Mouse (Mus musculus) liver, embryonic 14.5 days (tissue): ENCODE data around the gene Lancl1.

Experiments
- CTCF ChIP-seq: IDR thresholded peaks from 2 replicates; pipeline ENCODE4 v1.5.1; 2016; ENCODE audit warnings: antibody characterized with exemption, low read depth, control low read depth
- EP300 ChIP-seq: IDR thresholded peaks from 2 replicates; pipeline ENCODE4 v1.6.1; 2016; ENCODE audit warnings: antibody characterized with exemption, low read depth

DNA sequence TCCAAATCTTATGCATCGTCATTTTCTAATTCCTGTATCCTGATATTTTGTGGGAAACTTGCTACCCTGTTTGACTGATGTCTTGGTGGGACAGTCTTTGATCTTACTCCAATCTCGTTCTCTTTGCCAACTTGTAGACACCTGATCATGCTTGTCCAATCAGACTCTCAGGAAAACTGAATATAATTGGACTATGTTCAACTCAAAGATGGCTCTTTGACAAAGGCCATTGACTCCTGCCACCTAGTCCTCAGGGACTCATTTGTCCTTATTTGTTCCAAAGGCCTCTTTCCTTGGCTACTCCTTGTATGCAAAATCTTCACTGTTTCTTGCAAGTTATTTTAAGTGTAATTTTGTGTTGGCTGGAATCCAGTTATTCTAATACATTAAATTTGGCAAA lies 40.0 kb upstream of the Lancl1 start:
- TF ChIP-seq EP300 = no peak
- TF ChIP-seq CTCF = no peak
